Mouse (Mus musculus): ENCODE results near the gene Grin1. TPM values are rescaled to one million over a fixed set of nuclear protein-coding genes. Genes with fewer than 3 reads are reported as not detected.
"Not testable (repeated sequence)": the region's sequence is repeated elsewhere in the genome, so short reads cannot be mapped to it uniquely, and the experiment has no call there.

Gene Grin1
- total and polyA plus RNA-seq, 3 experiments, result 8.3 to 16.4 (median 13.3) TPM

GRCm38 (mm10) chr2:25286837-25287636 is 31.9 kb downstream of the Grin1 start:
- no peak for DNase-seq

- DNase-seq, result no peak
Observed at GRCm38 (mm10) chr2:25286314-25286713, 32.7 kb downstream of the Grin1 start.

GRCm38 (mm10) chr2:25285551-25285950 is 33.4 kb downstream of the Grin1 start:
- DNase-seq, result no peak

GRCm38 (mm10) chr2:25278928-25279882 is 39.8 kb downstream of the Grin1 start:
- DNase-seq, result peak; percentile 75

- no peak for DNase-seq
Observed at GRCm38 (mm10) chr2:25273010-25273409, 46.0 kb downstream of the Grin1 start.

- DNase-seq, result no peak
Observed at GRCm38 (mm10) chr2:25272515-25272914, 46.5 kb downstream of the Grin1 start.

- peak; percentile 98 for DNase-seq
Observed at GRCm38 (mm10) chr2:25271827-25272511, 47.0 kb downstream of the Grin1 start, which contains the start of the genes Ssna1 and Anapc2. TSS of gene Ssna1 (minus strand) at chr2:25272438. TSS of gene Anapc2 (plus strand) at chr2:25272478.

- DNase-seq, result no peak
Observed at GRCm38 (mm10) chr2:25267746-25268309, 51.2 kb downstream of the Grin1 start.

- DNase-seq, result no peak
Observed at GRCm38 (mm10) chr2:25267241-25267640, 51.7 kb downstream of the Grin1 start.

GRCm38 (mm10) chr2:25266720-25267119 is 52.3 kb downstream of the Grin1 start:
- peak; percentile 24 for DNase-seq

- no peak for DNase-seq
Observed at GRCm38 (mm10) chr2:25265897-25266656, 52.9 kb downstream of the Grin1 start.

GRCm38 (mm10) chr2:25264851-25265250 is 54.1 kb downstream of the Grin1 start:
- no peak for DNase-seq

- DNase-seq, result no peak
Observed at GRCm38 (mm10) chr2:25264286-25264660, 54.7 kb downstream of the Grin1 start.

GRCm38 (mm10) chr2:25263623-25264285 is 55.2 kb downstream of the Grin1 start:
- DNase-seq, result no peak

GRCm38 (mm10) chr2:25262795-25263622 is 56.0 kb downstream of the Grin1 start:
- peak; percentile 70 for DNase-seq

GRCm38 (mm10) chr2:25262291-25262767 is 56.7 kb downstream of the Grin1 start, which contains the start of gene Tprn:
TSS of gene Tprn (plus strand) at chr2:25262618.
- DNase-seq, result peak; percentile 98

GRCm38 (mm10) chr2:25261870-25262269 is 57.1 kb downstream of the Grin1 start:
- no peak for DNase-seq

- no peak for DNase-seq
Observed at GRCm38 (mm10) chr2:25258887-25259286, 60.1 kb downstream of the Grin1 start.

GRCm38 (mm10) chr2:25257250-25257649 is 61.7 kb downstream of the Grin1 start:
- not testable (repeated sequence) for DNase-seq
